Mouse (Mus musculus) natural killer cell, adult 2 months (primary cell): Measurements from ENCODE around the gene Spns2.

Experiments used
- DNase-seq, 2 experiments: peaks; one replicate each; pipeline ENCODE4 v3.0.0; 2022; ENCODE audit warnings: low spot score in 2 of 2

The Spns2 gene

GRCm38 (mm10) chr11:72500139-72500538 is 10.4 kb upstream of the Spns2 start:
- DNase-seq, result no peak

- DNase-seq, result no peak
These were observed 7.7 kb upstream of the Spns2 start for GRCm38 (mm10) chr11:72497367-72497766.

DNA sequence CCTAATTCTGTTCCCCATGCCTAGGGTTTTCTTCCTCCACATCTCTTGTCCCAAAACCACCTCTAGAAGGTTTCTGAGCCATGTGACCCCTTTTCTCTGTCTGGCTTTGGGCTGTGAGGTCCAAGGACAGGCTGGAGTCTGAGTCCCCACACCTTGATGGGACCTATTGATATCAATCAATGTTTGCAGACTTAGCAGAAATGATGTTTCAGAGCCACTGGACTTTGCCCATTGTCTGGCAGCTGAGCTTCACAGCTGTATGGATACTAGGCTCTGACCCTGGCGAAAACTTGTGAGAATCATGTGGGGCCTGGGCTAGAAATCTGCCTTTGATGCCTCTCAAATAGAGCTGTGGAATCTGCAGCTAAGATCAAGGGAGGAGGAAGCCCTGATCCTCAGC is 7.1 kb upstream of the Spns2 start:
- no peak for DNase-seq

- DNase-seq, result no peak
These were observed 6.4 kb upstream of the Spns2 start for GRCm38 (mm10) chr11:72496066-72496465.

DNA sequence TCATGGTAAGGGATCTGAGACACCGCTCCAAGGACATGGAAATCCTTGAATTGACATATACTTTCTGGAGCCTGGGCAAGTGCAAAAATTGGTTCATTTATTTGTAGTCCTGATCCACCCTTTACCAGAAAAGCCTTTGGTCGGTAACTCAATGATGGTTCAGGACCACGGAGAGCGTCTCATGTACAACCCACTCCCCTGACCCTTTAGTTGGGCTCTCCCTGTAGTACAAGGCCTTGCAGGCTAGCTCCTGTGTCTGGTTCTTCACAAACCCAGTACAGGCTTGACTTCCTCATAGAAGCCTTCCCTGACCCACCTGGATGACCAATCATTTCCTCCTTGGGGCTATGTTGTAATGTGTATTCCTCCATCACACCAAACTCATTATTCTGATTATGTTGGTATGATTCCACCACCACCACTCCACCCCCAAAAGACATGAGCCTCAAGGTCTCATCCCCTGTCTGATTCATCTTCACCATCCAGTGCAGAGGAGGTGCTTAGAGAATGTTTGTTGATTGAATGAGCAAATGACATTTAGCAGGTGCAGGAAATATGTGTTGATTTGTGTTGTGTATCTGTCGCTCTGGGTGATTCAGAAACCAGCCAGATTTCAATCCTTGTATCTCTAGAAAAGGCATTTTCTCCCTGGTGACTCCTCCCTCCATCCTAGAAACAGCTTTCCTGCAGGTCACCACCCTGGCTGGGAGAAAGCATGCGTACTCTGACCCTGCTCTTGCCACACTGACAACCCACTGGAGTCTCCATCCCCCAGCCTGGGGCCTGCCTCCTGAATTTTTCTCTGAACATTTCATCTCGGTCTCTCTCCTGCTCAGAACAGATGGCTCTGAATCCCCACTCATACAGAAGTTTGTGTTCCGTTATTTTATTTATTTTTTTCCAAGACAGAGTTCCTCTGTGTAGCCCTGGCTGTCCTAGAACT is 4.6 kb upstream of the Spns2 start:
- DNase-seq, result no peak

DNA sequence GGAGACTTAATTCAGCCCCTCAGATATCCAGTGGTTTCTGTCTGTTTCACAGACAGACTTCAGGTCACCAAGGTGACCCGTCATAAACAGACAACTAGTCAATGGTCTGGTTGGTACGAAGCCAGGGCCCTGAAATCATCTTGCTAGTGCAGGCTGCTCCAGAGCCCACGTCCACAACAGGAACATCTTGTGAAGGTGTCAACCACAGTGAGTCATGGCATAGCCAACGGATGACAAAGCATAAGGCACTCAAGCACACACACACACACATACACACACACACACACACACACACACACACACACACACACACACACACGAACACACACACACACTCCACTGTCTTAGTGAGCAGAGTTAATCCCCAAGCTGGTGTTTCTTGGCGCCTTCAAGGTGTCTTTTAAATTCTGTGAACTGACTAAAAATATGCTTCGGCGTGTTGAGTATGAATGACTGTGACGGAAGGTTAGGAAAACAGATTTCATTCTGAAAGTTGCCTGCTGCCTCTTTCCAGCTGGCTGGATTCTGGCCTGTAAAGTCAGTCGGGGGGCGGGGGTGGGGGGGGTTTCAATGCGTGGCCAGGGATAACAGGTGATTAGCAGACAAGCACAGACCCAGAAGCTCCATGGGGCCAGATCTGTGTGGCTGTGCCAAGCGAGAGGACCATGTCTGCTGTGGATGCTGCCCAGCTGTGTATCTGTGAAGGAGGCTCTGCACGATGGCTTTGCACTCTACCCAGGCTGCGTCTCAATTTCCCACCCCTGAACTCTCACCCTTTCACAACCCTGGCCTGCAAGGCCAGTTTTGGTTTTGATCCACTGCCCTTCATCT is 1.6 kb upstream of the Spns2 start:
- DNase-seq, result peak; percentile 63 to 79

GRCm38 (mm10) chr11:72489397-72489796 is 307 bp downstream of the Spns2 start:
- no peak for DNase-seq

GRCm38 (mm10) chr11:72488753-72489271 is 892 bp downstream of the Spns2 start:
- peak; percentile 22 to 32 for DNase-seq

DNA sequence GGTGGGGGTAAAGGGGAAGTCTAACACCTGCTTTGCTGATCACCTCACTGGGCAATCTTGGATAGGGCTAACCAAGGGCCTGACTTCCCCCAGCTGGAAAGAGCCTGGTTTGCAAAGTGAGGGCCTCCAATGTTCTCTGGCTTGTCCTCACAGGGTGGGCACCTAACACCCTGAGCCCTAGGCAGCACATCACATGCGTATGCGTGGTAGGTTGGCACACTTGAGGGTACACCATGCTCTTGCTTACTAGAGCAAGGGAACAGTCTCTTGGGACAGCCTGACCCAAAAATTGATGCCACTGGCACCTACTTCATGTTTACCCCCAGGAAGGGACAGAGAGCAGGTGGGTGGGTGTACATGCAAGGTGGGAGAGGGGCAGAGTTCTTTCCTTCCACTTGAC is 2.0 kb downstream of the Spns2 start:
- DNase-seq, result no peak

GRCm38 (mm10) chr11:72487171-72487570 is 2.5 kb downstream of the Spns2 start:
- no peak for DNase-seq

DNA sequence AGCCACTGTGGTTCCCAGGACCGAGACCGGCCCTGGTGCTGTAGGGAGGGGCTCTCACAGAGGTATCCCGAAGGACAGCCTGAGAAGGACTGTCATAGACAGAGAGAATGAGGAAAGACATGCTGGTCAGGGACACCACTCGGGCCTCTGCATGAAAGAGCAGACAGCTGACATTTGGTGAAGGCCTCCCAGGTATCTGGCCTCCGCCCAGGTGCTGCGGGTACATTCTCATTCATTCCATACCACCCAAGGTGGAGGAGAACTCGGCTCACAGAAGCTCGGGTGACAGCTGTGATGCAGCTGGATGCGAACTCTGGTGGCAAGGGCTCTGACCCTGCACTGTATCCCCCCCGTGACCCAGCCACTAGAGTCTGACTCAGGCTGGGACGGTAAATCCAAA is 3.7 kb downstream of the Spns2 start:
- no peak for DNase-seq

DNA sequence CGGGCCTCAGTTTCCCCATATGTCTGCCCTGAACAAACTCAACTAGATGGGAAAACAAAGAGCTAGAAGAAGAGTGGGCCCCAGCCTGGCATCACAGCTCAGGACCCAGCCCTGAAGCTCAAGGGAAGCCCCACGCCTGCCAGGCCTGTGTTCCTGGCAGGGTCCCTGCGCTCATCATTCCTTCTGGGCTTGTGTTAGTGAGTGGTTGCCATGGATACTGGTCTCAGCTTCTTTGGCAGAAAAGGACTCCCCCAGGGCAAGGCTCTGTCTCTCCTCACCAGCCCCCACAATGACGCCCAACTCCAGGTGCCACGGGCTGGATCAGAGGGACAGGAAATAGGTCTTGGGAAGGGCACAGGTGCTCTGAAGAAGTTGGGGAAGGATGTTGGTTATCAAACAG is 4.5 kb downstream of the Spns2 start:
- DNase-seq, result no peak

GRCm38 (mm10) chr11:72484549-72484948 is 5.2 kb downstream of the Spns2 start:
- peak in 1 of 2 experiments; percentile 42 for DNase-seq

GRCm38 (mm10) chr11:72481952-72482351 is 7.8 kb downstream of the Spns2 start:
- no peak for DNase-seq

- no peak for DNase-seq
These were observed 8.4 kb downstream of the Spns2 start for GRCm38 (mm10) chr11:72481313-72481712.

GRCm38 (mm10) chr11:72479499-72479898 is 10.2 kb downstream of the Spns2 start:
- no peak for DNase-seq

DNA sequence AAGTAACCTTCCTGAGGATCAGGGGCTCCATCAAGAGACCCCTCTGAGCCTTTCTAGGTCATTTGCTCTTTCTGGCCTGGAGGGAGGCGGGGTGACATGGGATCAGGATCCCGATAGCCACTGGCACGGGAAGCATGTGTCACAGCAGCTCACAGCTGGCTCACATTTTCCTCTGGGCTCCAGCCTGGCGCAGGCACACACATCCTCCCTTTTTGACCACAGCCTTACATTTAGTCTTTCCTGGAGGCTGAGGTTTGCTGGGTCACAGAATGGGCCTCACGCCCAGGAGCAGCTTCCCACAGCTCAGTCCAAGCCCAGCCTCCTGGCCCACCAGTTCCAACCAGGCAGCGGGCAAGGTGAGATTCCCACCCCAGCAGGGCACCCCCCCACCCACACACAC is 11.5 kb downstream of the Spns2 start:
- no peak for DNase-seq

DNA sequence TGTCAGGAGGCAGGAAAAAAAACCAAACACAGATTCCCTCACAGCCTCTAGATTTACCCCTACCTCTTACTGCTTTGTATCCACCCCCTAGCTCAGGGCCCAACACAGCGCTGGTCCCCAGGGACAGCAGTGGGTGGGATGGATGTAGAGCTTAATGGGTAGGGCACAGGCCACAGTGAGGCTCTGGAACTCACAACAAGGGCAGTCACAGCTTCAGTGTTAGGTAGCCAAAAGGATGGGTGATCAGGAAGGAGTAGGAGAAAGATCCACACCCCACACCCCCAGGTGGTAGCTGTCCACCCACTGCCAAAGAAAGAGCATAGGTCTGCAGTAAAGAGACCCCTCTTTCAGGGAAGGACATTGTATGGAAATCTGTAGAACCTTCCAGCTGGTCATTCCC is 12.1 kb downstream of the Spns2 start:
- no peak for DNase-seq

GRCm38 (mm10) chr11:72477182-72477581 is 12.5 kb downstream of the Spns2 start:
- DNase-seq, result no peak

DNA sequence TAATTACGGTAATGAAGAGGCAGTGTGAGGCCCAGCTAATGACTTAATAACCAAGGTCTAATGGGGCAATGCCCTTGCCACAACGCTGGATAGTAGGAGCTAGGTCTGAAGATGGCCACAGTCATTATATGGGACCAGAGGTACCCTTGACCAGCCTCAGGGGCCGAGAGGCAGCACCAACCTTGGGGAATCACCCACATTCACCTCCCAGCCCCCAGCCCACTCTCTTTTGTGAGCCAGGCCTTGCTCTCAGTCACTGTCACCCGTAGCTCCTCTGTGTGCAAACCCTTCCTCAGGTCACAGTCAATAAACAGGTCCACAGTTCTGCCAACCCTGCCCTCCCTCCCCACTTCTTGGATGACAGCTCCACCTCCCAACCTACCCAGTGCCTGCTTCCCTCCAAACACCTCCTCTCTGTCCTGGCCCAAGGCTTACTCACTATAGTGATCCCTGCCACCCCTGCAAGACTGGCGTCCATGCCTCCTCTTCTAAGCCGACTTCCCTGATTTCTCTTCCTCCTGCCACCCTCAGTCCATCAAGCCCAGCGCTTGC is 13.6 kb downstream of the Spns2 start:
- DNase-seq, result no peak

DNA sequence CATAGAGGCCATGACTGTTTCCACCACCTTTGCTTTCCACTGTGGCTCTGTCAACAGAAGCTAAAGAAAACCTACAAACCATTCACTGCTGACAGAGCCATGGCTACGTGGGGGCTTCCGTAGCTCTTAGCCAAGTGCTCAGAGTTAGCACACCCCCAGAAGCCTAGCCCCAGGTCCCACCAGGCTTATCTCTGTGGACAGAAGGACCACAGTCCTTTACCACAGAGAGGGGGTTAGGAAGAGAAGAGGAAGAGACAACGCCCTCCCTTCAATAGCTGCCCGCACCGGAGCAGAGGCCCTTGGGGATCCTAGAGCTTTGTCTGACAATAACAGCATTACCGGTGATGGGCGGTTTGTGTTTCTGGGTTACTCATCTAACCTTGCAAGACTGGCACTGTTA is 14.3 kb downstream of the Spns2 start:
- no peak for DNase-seq

- DNase-seq, result no peak
These were observed 14.8 kb downstream of the Spns2 start for GRCm38 (mm10) chr11:72474926-72475325.
